Mouse (Mus musculus): ENCODE data around the gene Rgs19. TPM values are rescaled to one million over a fixed set of nuclear protein-coding genes. Genes with fewer than 3 reads are reported as not detected.

Rgs19 gene
- polyA plus RNA-seq, 1 experiment from 2014 or later, result 44.8 TPM

DNA sequence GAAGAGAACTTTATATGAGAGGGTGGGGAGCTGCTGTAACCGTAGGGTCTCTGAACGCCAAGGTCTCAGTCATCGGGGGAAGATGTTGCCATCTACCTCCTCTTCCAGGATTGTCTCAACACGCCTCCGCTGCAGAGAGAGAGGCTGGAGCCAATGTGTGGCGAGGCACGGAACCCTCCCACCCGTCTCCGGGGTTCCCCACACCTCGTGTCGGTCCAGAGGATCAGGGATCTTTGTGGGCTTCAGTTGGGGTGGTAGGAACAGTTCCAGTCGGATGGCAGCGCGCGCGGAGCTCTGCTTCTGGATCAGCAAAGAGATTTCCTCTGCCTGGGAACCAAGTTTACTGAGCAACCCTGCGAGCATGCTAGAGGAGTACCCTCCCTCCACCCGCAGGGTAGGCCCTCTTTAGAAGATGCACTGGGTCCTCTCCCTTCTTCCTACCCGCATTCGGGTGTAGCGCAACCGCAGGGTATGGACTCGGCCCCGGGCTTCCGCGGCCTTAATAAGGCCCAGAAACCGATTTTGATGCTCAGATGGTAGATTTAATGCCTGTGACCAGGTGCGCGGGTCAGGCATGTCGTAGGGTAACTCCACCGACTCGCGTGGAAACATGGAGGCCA, 3.1 kb upstream of the Rgs19 start:
- no peak for ATAC-seq (ENCODE audit: low FRiP score, low read depth)
- peaks cover 13% of the 10 kb centered on the region for H3K4me1 ChIP-seq
- H3K9me3 ChIP-seq, result no peaks in the 10 kb centered on the region
- no peak overlapping the region for H3K27ac ChIP-seq
- H3K36me3 ChIP-seq, result no peaks in the 10 kb centered on the region
- no peak overlapping the region for H3K4me2 ChIP-seq (replicated peaks)
- H3K4me3 ChIP-seq, result no peak overlapping the region
- 70% methylated on average over 33 of the region's 33 CpGs for WGBS
- H3K27me3 ChIP-seq (replicated peaks), result no peaks in the 10 kb centered on the region
- no peak overlapping the region for H3K9ac ChIP-seq

DNA sequence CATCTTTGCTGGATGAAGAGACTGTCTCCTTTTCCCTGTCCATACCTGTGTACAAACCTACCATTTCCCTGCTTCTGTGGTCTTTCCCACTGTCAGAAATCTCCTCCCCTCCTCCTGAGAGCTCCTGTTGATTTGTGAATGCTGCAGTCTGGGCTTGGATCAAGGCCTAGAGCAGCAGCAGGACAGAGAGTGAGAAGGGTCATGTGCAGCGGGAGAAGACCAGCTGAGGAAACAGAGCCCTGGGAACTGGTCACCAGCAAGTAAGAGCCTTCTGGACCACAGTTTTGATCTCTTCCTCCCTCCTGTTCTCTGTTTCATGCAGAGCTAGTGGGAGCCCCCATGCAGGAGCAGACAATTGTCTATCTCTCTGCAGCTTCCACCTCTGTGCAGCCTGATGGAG, 2.0 kb upstream of the Rgs19 start:
- 67% methylated on average over 1 of the region's 1 CpGs for WGBS
- Histone ChIP-seq H3K27me3 (replicated peaks) (no peaks in the 10 kb centered on the region), H3K4me1 (peaks cover 13% of the 10 kb centered on the region), H3K27ac (no peak overlapping the region), H3K4me2 (replicated peaks) (no peak overlapping the region), H3K9ac (no peak overlapping the region), H3K4me3 (no peak overlapping the region), H3K9me3 (no peaks in the 10 kb centered on the region), H3K36me3 (no peaks in the 10 kb centered on the region)
- no peak for ATAC-seq (ENCODE audit: low FRiP score, low read depth)

DNA sequence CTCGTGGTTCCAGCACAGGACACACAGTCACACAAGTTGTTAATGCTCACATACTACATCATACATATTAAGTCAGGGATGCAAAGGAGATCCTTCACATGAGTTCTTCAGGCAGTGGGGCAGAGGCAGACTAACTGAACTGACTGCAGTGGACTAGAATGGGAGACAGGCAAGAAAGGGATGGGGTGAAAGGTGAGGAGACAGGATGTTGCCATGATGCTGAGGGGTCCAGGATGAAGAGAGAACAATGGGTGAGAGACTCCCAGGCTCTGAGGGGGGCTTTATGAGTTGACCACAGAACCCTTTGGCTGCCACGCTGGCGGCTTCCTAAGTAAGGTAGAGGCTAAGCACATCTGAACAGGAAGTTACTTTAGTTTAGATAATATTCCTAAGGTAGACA, 804 bp upstream of the Rgs19 start:
- H3K27ac ChIP-seq, result no peak overlapping the region
- no peak for ATAC-seq (ENCODE audit: low FRiP score, low read depth)
- 0 out of 2 replicates have a peak, but pooled peaks cover 1% of the 10 kb centered on the region for H3K36me3 ChIP-seq
- peak overlapping the region; percentile 61; the same call in 1 of the 2 replicates for H3K4me3 ChIP-seq
- no peaks in the 10 kb centered on the region for H3K27me3 ChIP-seq (replicated peaks)
- WGBS, result 85% methylated on average over 3 of the region's 3 CpGs
- H3K9me3 ChIP-seq, result no peaks in the 10 kb centered on the region
- no peak overlapping the region for H3K9ac ChIP-seq
- peaks cover 13% of the 10 kb centered on the region for H3K4me1 ChIP-seq
- H3K4me2 ChIP-seq (replicated peaks), result no peak overlapping the region

DNA sequence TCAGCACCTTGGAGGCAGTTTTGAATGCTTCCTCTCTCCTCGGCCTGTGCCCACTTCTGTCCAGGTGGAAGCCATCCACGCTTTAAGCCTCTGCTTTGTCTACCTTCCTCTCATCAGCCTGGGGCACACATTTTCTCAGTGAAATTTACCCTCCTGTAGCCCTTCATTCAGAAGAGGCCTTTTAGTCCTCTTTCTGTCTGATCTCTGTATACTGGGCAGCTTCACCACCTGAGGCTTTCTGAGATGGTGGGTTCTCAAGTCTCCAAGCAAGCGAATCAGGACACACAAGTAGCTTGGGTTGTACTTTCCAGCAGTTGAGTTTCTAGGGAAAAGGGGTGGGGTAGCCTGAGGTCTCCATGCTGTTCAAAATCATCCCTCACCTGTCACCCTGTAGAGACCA, 1.5 kb downstream of the Rgs19 start:
- no peak overlapping the region for H3K4me3 ChIP-seq
- H3K4me1 ChIP-seq, result peaks cover 13% of the 10 kb centered on the region
- H3K9ac ChIP-seq, result no peak overlapping the region
- WGBS, result 95% methylated on average over 3 of the region's 3 CpGs
- H3K4me2 ChIP-seq (replicated peaks), result peak overlapping the region; percentile 91; the same call in 1 of the 2 replicates
- no peaks in the 10 kb centered on the region for H3K9me3 ChIP-seq
- no peak for ATAC-seq (ENCODE audit: low FRiP score, low read depth)
- H3K27ac ChIP-seq, result no peak overlapping the region
- H3K36me3 ChIP-seq, result peaks cover 21% of the 10 kb centered on the region
- H3K27me3 ChIP-seq (replicated peaks), result no peaks in the 10 kb centered on the region

GRCm38 (mm10) chr2:181691571-181691970, 2.2 kb downstream of the Rgs19 start:
- H3K9ac ChIP-seq, result no peak overlapping the region
- no peak overlapping the region for H3K4me3 ChIP-seq
- H3K36me3 ChIP-seq, result peaks cover 28% of the 10 kb centered on the region
- H3K9me3 ChIP-seq, result no peaks in the 10 kb centered on the region
- H3K4me2 ChIP-seq (replicated peaks), result no peak overlapping the region
- H3K27me3 ChIP-seq (replicated peaks), result no peaks in the 10 kb centered on the region
- WGBS, result 94% methylated on average over 4 of the region's 4 CpGs
- no peak overlapping the region for H3K27ac ChIP-seq
- H3K4me1 ChIP-seq, result peaks cover 13% of the 10 kb centered on the region
- no peak for ATAC-seq (ENCODE audit: low FRiP score, low read depth)

DNA sequence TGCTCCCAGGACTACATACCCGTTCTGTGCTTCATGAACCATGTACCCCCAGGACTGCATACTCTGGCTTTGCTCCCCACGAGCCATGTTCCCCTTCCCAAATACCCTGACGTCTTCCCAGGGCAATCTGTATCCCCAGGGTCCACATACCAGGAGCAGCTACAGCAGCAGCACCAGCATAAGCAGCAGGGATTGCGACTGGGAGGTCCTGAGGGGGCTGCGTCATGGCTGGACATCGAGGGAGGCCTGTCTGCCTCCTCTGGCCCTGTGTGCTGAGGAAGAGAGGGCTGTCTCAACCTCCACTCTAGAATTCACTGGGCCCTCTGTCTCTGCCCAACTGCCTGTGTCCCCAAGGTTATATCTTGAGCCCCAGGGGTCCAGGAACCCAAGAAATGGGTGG, 2.7 kb downstream of the Rgs19 start:
- no peaks in the 10 kb centered on the region for H3K9me3 ChIP-seq
- H3K4me3 ChIP-seq, result no peak overlapping the region
- H3K9ac ChIP-seq, result no peak overlapping the region
- H3K36me3 ChIP-seq, result peaks cover 28% of the 10 kb centered on the region
- peaks cover 13% of the 10 kb centered on the region for H3K4me1 ChIP-seq
- H3K27ac ChIP-seq, result no peak overlapping the region
- ATAC-seq (ENCODE audit: low FRiP score, low read depth), result no peak
- H3K4me2 ChIP-seq (replicated peaks), result no peak overlapping the region
- no peaks in the 10 kb centered on the region for H3K27me3 ChIP-seq (replicated peaks)
- 86% methylated on average over 6 of the region's 6 CpGs for WGBS

DNA sequence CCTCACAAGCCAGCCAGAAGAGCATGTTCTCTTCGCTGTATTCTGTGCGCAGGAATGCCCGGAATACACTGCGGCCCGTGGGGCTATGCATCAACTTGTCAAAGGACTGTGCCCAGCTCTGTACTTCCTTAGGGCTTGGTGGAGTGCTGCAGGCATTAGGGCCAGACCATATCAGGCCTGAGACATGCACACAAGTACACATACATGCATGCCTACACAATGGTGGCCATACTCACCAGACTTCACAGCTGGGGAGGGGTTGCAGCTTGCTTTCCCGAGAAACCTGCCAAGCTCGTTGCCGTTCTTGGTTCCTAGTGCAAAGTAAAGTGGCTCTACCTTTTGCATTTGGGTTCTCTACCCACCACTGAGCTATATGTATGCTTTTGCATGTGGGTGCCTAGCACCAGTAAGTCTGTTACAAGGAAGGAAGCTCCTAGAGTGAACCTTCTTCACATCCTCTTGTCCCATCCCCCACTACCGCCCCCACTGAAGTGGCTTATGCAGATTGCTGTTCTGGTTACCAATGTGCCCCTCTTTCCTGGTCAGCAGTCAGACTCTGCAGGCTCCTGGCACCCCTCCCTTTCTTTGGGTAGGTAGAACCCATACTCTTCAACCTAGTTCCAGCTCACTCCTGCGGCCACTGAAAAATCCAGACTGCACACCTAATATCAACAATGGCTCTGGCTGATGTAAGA, 4.2 kb downstream of the Rgs19 start:
- H3K27me3 ChIP-seq (replicated peaks), result no peaks in the 10 kb centered on the region
- ATAC-seq (ENCODE audit: low FRiP score, low read depth), result no peak
- no peak overlapping the region for H3K27ac ChIP-seq
- no peak overlapping the region for H3K4me2 ChIP-seq (replicated peaks)
- no peaks in the 10 kb centered on the region for H3K9me3 ChIP-seq
- 93% methylated on average over 10 of the region's 10 CpGs for WGBS
- H3K36me3 ChIP-seq, result peaks cover 28% of the 10 kb centered on the region
- peaks cover 13% of the 10 kb centered on the region for H3K4me1 ChIP-seq
- H3K9ac ChIP-seq, result no peak overlapping the region
- no peak overlapping the region for H3K4me3 ChIP-seq

GRCm38 (mm10) chr2:181687586-181687985, 6.2 kb downstream of the Rgs19 start:
- Histone ChIP-seq H3K36me3 (peaks cover 28% of the 10 kb centered on the region), H3K27me3 (replicated peaks) (no peaks in the 10 kb centered on the region), H3K4me3 (no peak overlapping the region), H3K9ac (no peak overlapping the region), H3K9me3 (no peaks in the 10 kb centered on the region), H3K4me1 (peaks cover under 1% of the 10 kb centered on the region), H3K4me2 (replicated peaks) (no peak overlapping the region), H3K27ac (no peak overlapping the region)
- no peak for ATAC-seq (ENCODE audit: low FRiP score, low read depth)
- 93% methylated on average over 8 of the region's 8 CpGs for WGBS

DNA sequence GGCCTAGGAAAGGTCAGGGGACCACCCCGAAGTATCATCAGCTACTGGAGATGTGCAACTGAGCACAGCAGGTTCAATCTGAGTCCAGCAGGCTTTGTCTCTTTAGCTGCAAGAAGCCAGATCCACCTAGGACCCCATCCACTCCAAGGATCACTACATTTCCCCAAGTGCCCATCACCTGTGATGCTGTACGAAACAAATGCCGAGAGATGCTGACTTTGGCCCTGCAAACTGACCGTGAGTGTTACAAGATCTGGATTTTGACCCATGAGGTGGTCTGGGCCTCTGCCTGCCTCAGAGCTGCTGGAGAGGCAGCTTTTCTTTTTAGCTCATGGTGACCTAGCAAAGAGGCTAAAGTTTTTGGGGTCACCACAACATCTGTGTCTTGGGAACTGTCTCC, 8.1 kb downstream of the Rgs19 start:
- Histone ChIP-seq H3K27ac (no peak overlapping the region), H3K4me3 (no peak overlapping the region), H3K27me3 (replicated peaks) (no peaks in the 10 kb centered on the region), H3K4me2 (replicated peaks) (no peak overlapping the region), H3K36me3 (peaks cover 28% of the 10 kb centered on the region), H3K4me1 (peaks cover 8% of the 10 kb centered on the region; the same call in 1 of the 2 replicates), H3K9ac (no peak overlapping the region), H3K9me3 (no peaks in the 10 kb centered on the region)
- ATAC-seq (ENCODE audit: low FRiP score, low read depth), result no peak
- 94% methylated on average over 4 of the region's 4 CpGs for WGBS

DNA sequence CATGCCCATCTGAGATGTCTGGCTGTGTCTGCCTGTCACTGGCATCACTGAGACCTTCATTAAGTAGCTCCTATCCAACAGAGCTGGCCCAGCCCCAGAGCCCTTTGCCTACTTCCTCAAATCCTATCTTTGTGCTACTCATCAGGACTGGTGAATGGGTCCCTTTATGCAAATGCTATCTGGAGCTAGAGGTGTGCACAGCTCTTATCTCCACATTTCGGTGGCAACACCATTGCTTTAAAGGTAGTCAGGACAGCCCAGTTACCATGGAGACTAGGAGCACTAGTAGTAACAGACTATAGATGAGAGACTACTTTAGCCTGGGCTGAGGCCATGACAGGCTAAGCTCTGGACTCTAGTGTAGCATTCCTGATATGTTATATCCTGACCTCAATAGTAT, 9.1 kb downstream of the Rgs19 start:
- ATAC-seq (ENCODE audit: low FRiP score, low read depth), result no peak
- peaks cover 28% of the 10 kb centered on the region for H3K36me3 ChIP-seq
- H3K4me2 ChIP-seq (replicated peaks), result no peak overlapping the region
- H3K9me3 ChIP-seq, result no peaks in the 10 kb centered on the region
- no peaks in the 10 kb centered on the region for H3K27me3 ChIP-seq (replicated peaks)
- H3K4me3 ChIP-seq, result no peak overlapping the region
- peaks cover 9% of the 10 kb centered on the region; the same call in 1 of the 2 replicates for H3K4me1 ChIP-seq
- no peak overlapping the region for H3K9ac ChIP-seq
- no peak overlapping the region for H3K27ac ChIP-seq
- WGBS, result 86% methylated on average over 1 of the region's 1 CpGs

- H3K4me1 ChIP-seq, result peaks cover 9% of the 10 kb centered on the region; the same call in 1 of the 2 replicates
- ATAC-seq (ENCODE audit: low FRiP score, low read depth), result no peak
- no peak overlapping the region for H3K27ac ChIP-seq
- H3K9ac ChIP-seq, result no peak overlapping the region
- H3K4me3 ChIP-seq, result no peak overlapping the region
- H3K4me2 ChIP-seq (replicated peaks), result no peak overlapping the region
- peaks cover 17% of the 10 kb centered on the region for H3K36me3 ChIP-seq
- H3K9me3 ChIP-seq, result no peaks in the 10 kb centered on the region
- no peaks in the 10 kb centered on the region for H3K27me3 ChIP-seq (replicated peaks)
- 72% methylated on average over 4 of the region's 4 CpGs for WGBS
Measured at GRCm38 (mm10) chr2:181683381-181683780, 10.4 kb downstream of the Rgs19 start.

DNA sequence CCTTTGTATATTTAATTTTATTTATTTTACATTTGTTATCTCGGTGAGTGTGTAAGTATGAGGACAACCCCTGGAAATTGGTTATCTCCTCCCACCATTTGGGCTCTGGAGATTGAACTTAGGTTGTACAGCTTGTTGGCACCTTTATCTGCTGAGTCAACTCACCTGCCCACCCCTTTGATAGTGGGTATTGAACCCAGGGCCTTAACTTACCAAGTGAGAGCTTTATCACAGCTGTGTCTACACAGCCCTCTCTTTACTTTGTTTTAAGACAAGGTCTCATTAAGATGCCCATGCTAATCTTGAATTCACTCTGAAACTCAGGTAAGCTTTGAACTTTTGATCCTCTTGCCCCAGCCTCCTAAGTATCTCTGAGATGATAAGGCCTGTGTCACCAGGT, 11.8 kb downstream of the Rgs19 start:
- WGBS, result 91% methylated on average over 1 of the region's 1 CpGs
- no peak overlapping the region for H3K27ac ChIP-seq

DNA sequence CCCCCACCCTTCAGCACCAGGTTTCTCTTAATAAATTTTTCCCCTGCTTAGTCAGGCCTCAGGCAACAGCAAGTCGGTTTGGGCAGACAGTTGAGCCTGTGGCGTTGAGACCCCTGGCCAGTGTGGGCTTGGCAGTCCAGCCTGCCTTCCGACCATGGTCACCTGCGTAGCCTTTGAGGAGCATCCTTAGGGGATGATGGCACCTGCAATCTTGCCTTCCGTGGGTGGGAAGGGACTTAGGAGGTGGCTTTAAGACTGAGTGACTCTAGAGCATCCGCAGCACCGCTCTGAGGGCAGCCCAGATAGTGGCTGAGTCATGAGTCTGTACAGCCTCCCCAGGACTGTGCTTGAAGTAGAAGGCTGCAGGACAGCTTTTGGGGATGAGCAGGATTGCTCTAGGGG, 13.1 kb downstream of the Rgs19 start:
- no peaks in the 10 kb centered on the region for H3K36me3 ChIP-seq
- peak overlapping the region; percentile 84 for H3K9ac ChIP-seq
- H3K4me1 ChIP-seq, result peaks cover 17% of the 10 kb centered on the region
- 20% methylated on average over 7 of the region's 7 CpGs for WGBS
- H3K27me3 ChIP-seq (replicated peaks), result no peaks in the 10 kb centered on the region
- peak overlapping the region; percentile 64 for H3K4me3 ChIP-seq
- no peak overlapping the region for H3K27ac ChIP-seq
- no peaks in the 10 kb centered on the region for H3K9me3 ChIP-seq
- ATAC-seq (ENCODE audit: low FRiP score, low read depth), result peak; percentile 33
- H3K4me2 ChIP-seq (replicated peaks), result peak overlapping the region; percentile 93

More for the DNA sequence above, 11.8 kb downstream of the Rgs19 start:
- no peak for ATAC-seq (ENCODE audit: low FRiP score, low read depth)
- Histone ChIP-seq H3K9ac (no peak overlapping the region), H3K27me3 (replicated peaks) (no peaks in the 10 kb centered on the region), H3K4me2 (replicated peaks) (no peak overlapping the region), H3K4me3 (no peak overlapping the region), H3K4me1 (peaks cover 11% of the 10 kb centered on the region; the same call in 1 of the 2 replicates), H3K36me3 (peaks cover 4% of the 10 kb centered on the region), H3K9me3 (no peaks in the 10 kb centered on the region)

All from neural tube, embryonic 12.5 days (tissue).